Mouse (Mus musculus): ENCODE data around the gene Osgin1.
A peak's percentile ranks its signal among the peaks of the same experiment; 100 is the strongest.

Gene Osgin1

GRCm38 (mm10) chr8:119424199-119424733 lies 9.7 kb upstream of the Osgin1 start:
- no peak for DNase-seq (ENCODE audit: low read depth)

GRCm38 (mm10) chr8:119424740-119425139 lies 9.2 kb upstream of the Osgin1 start:
- DNase-seq (ENCODE audit: low read depth), result peak; percentile 50

GRCm38 (mm10) chr8:119425533-119425932 lies 8.4 kb upstream of the Osgin1 start:
- peak; percentile 61 for DNase-seq (ENCODE audit: low read depth)

- no peak for DNase-seq (ENCODE audit: low read depth)
Observed at GRCm38 (mm10) chr8:119426069-119426735, 7.7 kb upstream of the Osgin1 start.

GRCm38 (mm10) chr8:119427634-119428349 lies 6.1 kb upstream of the Osgin1 start:
- DNase-seq (ENCODE audit: low read depth), result peak; percentile 43

- DNase-seq (ENCODE audit: low read depth), result no peak
Observed at GRCm38 (mm10) chr8:119428350-119428740, 5.6 kb upstream of the Osgin1 start.

- no peak for DNase-seq (ENCODE audit: low read depth)
Observed at GRCm38 (mm10) chr8:119428766-119429327, 5.1 kb upstream of the Osgin1 start.

- no peak for DNase-seq (ENCODE audit: low read depth)
Observed at GRCm38 (mm10) chr8:119429552-119429951, 4.4 kb upstream of the Osgin1 start.

GRCm38 (mm10) chr8:119430250-119430649 lies 3.7 kb upstream of the Osgin1 start:
- no peak for DNase-seq (ENCODE audit: low read depth)

- no peak for DNase-seq (ENCODE audit: low read depth)
Observed at GRCm38 (mm10) chr8:119430690-119431089, 3.2 kb upstream of the Osgin1 start.

- no peak for DNase-seq (ENCODE audit: low read depth)
Observed at GRCm38 (mm10) chr8:119432372-119432771, 1.6 kb upstream of the Osgin1 start.

- DNase-seq (ENCODE audit: low read depth), result no peak
Observed at GRCm38 (mm10) chr8:119434569-119434968, 645 bp downstream of the Osgin1 start.

- DNase-seq (ENCODE audit: low read depth), result no peak
Observed at GRCm38 (mm10) chr8:119435527-119435926, 1.6 kb downstream of the Osgin1 start.

GRCm38 (mm10) chr8:119436331-119436730 lies 2.4 kb downstream of the Osgin1 start:
- peak; percentile 8 for DNase-seq (ENCODE audit: low read depth)

GRCm38 (mm10) chr8:119436933-119437332 lies 3.0 kb downstream of the Osgin1 start:
- peak; percentile 19 for DNase-seq (ENCODE audit: low read depth)

- peak; percentile 7 for DNase-seq (ENCODE audit: low read depth)
Observed at GRCm38 (mm10) chr8:119437506-119437905, 3.6 kb downstream of the Osgin1 start.

- peak; percentile 1 for DNase-seq (ENCODE audit: low read depth)
Observed at GRCm38 (mm10) chr8:119438876-119439275, 5.0 kb downstream of the Osgin1 start.

- no peak for DNase-seq (ENCODE audit: low read depth)
Observed at GRCm38 (mm10) chr8:119439424-119439823, 5.5 kb downstream of the Osgin1 start.

GRCm38 (mm10) chr8:119439893-119440249 lies 5.9 kb downstream of the Osgin1 start:
- peak; percentile 10 for DNase-seq (ENCODE audit: low read depth)

GRCm38 (mm10) chr8:119440250-119440951 lies 6.5 kb downstream of the Osgin1 start:
- DNase-seq (ENCODE audit: low read depth), result peak; percentile 81

- DNase-seq (ENCODE audit: low read depth), result no peak
Observed at GRCm38 (mm10) chr8:119440952-119441270, 7.0 kb downstream of the Osgin1 start.

GRCm38 (mm10) chr8:119442013-119442412 lies 8.1 kb downstream of the Osgin1 start:
- DNase-seq (ENCODE audit: low read depth), result no peak

- peak; percentile 5 for DNase-seq (ENCODE audit: low read depth)
Observed at GRCm38 (mm10) chr8:119442970-119443369, 9.0 kb downstream of the Osgin1 start.

Data from naive thymus-derived CD4-positive, alpha-beta T cell, adult 2 months (primary cell).